Mouse (Mus musculus) intestine, embryonic 16.5 days (tissue): ENCODE data around the gene Srgap3. TPM values are rescaled to one million over a fixed set of nuclear protein-coding genes. Genes with fewer than 3 reads are reported as not detected.
"Not testable (repeated sequence)": the region's sequence is repeated elsewhere in the genome, so short reads cannot be mapped to it uniquely, and the experiment has no call there.

Experiments
- ATAC-seq: fragments of 200-750 bp; cut with Nextera tagmentation; 2 replicates; pipeline ENCODE4 v1.8.0; 2017; ENCODE audit warnings: moderate TSS enrichment, moderate library complexity
- H3K27ac ChIP-seq: fragments of 300-500 bp; sonication (generic); 2 replicates; pipeline ENCODE4 v1.5.1; 2014; ENCODE audit warnings: mild to moderate bottlenecking, low read length
- H3K27me3 ChIP-seq: fragments of 300-500 bp; sonication (generic); replicated peaks from 2 replicates; pipeline ENCODE4 v1.6.1; 2014; ENCODE audit warnings: low read length, control low read depth, mixed read lengths; ENCODE audit not compliant: control insufficient read depth, insufficient read depth
- H3K36me3 ChIP-seq: fragments of 300-500 bp; sonication (generic); 2 replicates; pipeline ENCODE4 v1.6.1; 2014; ENCODE audit warnings: low read length, control low read depth; ENCODE audit not compliant: control insufficient read depth, insufficient read depth
- H3K4me1 ChIP-seq: fragments of 300-500 bp; sonication (generic); 2 replicates; pipeline ENCODE4 v1.6.1; 2014; ENCODE audit warnings: low read length, control low read depth, mixed read lengths; ENCODE audit not compliant: control insufficient read depth, insufficient read depth
- H3K4me2 ChIP-seq: fragments of 300-500 bp; sonication (generic); 2 replicates; pipeline ENCODE4 v1.6.1; 2014; ENCODE audit warnings: low read depth, low read length, control low read depth
- H3K4me3 ChIP-seq: fragments of 300-500 bp; sonication (generic); 2 replicates; pipeline ENCODE4 v1.5.1; 2014; ENCODE audit warnings: mild to moderate bottlenecking, low read length
- H3K9ac ChIP-seq: fragments of 300-500 bp; sonication (generic); 2 replicates; pipeline ENCODE4 v1.6.1; 2014; ENCODE audit warnings: low read depth, low read length
- H3K9me3 ChIP-seq: fragments of 300-500 bp; sonication (generic); 2 replicates; pipeline ENCODE4 v1.6.1; 2016; ENCODE audit warnings: low read length, control low read depth; ENCODE audit not compliant: control insufficient read depth
- WGBS: fragments of 180-500 bp; shearing (Covaris S2); extraction: QIAGEN DNeasy Blood & Tissue Kit; methylation state at CpG from one replicate; pipeline ENCODE4 v1.1.7; 2014; 5-methylcytosine and 5-hydroxymethylcytosine counted together
- polyA plus RNA-seq: library from polyadenylated mRNA; unstranded; fragments of >200 nt; fragmentation: Nextera tagmentation; extraction: Ambion mirVana; gene quantifications from 2 replicates; pipeline ENCODE4 v1.2.1, GENCODE M21; 2015

Srgap3 gene
- polyA plus RNA-seq, 1 experiment from 2014 or later = 3.5 TPM

- ATAC-seq = no peak
- Histone ChIP-seq H3K27me3 (no peaks in the 10 kb centered on the region), H3K36me3 (no peaks in the 10 kb centered on the region), H3K27ac (no peak overlapping the region), H3K9me3 (no peaks in the 10 kb centered on the region), H3K4me1 (no peaks in the 10 kb centered on the region), H3K4me3 (no peak overlapping the region), H3K4me2 (no peak overlapping the region), H3K9ac (no peak overlapping the region)
- 84% methylated on average over 3 of the region's 3 CpGs for WGBS
These were observed 233.1 kb downstream of the Srgap3 start for GRCm38 (mm10) chr6:112713951-112714350.

GRCm38 (mm10) chr6:112702296-112702695 is 244.8 kb downstream of the Srgap3 start:
- not testable (repeated sequence) for H3K27ac ChIP-seq, H3K4me1 ChIP-seq, H3K4me3 ChIP-seq, H3K9ac ChIP-seq, H3K36me3 ChIP-seq, H3K27me3 ChIP-seq, H3K4me2 ChIP-seq, H3K9me3 ChIP-seq
- 76% methylated on average over 4 of the region's 4 CpGs for WGBS
- ATAC-seq = peak; percentile 56

DNA sequence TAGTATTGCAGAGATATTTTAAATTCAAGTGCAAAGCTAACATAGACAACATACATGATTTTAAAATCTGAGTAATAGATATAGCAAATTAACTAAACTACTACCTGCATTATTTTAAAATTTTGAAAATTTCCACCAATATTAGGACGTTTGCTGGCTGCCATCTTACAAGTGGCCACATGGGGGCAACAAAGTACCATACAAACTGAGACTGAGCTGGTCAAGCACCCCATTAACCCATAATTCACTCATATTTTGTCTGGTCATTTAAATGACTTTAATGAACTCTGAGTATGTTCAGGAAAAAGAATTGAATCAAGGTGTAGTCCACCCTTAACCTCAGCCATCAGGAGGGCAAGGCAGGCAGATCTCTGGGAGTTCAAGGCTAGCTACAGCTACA is 246.7 kb downstream of the Srgap3 start:
- Histone ChIP-seq H3K4me1 (0 out of 2 replicates have a peak, but pooled peaks cover 5% of the 10 kb centered on the region), H3K27me3 (no peaks in the 10 kb centered on the region), H3K9ac (no peak overlapping the region), H3K36me3 (no peaks in the 10 kb centered on the region), H3K9me3 (no peaks in the 10 kb centered on the region), H3K4me3 (no peak overlapping the region), H3K27ac (no peak overlapping the region), H3K4me2 (no peak overlapping the region)
- ATAC-seq = no peak
- 0% methylated on average over 1 of the region's 1 CpGs for WGBS

- ATAC-seq = no peak
- Histone ChIP-seq H3K36me3 (no peaks in the 10 kb centered on the region), H3K4me1 (0 out of 2 replicates have a peak, but pooled peaks cover 5% of the 10 kb centered on the region), H3K27me3 (no peaks in the 10 kb centered on the region), H3K4me3 (no peak overlapping the region), H3K4me2 (no peak overlapping the region), H3K27ac (no peak overlapping the region), H3K9me3 (no peaks in the 10 kb centered on the region), H3K9ac (no peak overlapping the region)
- 59% methylated on average over 1 of the region's 1 CpGs for WGBS
These were observed 248.0 kb downstream of the Srgap3 start for GRCm38 (mm10) chr6:112699115-112699514.

DNA sequence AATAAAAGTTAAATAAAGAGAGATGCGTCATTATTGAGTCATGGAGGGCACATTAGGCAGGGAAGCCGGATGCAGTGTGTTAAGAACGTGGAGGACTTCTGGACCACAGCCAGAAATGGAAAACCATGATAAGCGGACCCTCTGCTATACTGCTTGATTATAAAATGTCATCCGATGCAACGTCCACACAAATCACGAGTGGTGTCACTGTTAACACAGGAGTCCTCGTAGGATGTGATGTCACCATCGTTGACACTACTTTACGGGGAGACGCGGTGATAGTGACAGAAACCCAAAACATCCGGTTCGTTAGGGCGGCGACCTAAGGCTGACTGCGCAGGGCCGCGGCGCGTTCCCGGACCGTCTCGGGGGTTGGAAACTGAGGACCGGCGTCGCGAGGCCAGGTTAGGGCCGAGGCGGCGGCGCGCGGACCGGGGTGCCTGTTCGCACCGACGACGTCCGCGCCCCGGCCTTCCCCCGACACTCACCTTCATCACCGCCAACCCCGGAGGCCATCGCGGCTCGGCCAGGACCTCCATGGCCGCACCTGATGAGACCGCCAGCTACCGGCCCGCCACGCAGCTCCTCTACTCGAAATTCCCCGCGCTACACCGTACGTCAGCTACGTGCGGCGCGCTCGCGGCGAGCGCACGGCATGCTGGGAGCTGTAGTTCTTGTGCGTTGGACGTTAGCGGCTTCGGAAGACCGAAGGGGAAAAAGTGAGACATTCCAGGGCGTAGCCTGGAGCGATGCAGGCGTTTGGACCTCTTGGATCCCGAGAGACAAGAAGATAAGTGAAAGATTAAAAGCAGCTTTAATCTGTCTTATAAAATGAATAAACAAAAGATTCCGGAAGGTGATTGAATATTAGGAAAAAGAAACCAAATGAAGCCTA is 250.8 kb downstream of the Srgap3 start, which contains the start of gene Rad18:
TSS of gene Rad18 (minus strand) at position 631 of the 895 bp plus-strand sequence.
- Histone ChIP-seq H3K4me2 (peak within 1 kb of the TSS; percentile 77), H3K27me3 (no peaks in the 10 kb centered on the region), H3K9me3 (no peaks in the 10 kb centered on the region), H3K4me3 (peak within 1 kb of the TSS; percentile 78), H3K36me3 (no peaks in the 10 kb centered on the region), H3K9ac (peak within 1 kb of the TSS; percentile 82), H3K27ac (no peak within 1 kb of the TSS), H3K4me1 (0 out of 2 replicates have a peak, but pooled peaks cover 5% of the 10 kb centered on the region)
- peak; percentile 97 for ATAC-seq
- WGBS = under 1% methylated on average over 77 of the region's 77 CpGs

DNA sequence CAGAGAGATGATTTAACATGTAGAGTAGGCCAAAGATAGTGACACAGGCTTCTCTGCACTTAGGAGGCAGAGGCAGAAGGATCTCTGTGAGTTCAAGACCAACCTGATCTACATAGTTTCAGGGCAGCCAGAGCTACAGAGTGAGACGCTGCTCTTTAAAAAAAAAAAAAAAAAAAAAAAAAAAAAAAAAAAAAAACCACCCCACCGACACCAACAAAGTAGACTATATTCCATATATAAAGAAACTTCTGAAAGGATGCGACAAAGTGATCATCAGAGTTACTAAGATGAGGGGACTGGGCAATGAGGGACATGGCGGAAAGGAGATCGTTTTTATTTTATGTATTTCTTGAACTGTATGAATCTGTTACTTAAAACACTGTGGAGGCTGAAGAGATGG is 252.6 kb downstream of the Srgap3 start:
- Histone ChIP-seq H3K36me3 (no peaks in the 10 kb centered on the region), H3K4me2 (no peak overlapping the region), H3K27me3 (no peaks in the 10 kb centered on the region), H3K27ac (no peak overlapping the region), H3K4me3 (no peak overlapping the region), H3K9me3 (no peaks in the 10 kb centered on the region), H3K4me1 (0 out of 2 replicates have a peak, but pooled peaks cover 5% of the 10 kb centered on the region), H3K9ac (no peak overlapping the region)
- ATAC-seq = no peak
- 95% methylated on average over 5 of the region's 5 CpGs for WGBS

- ATAC-seq = no peak
- WGBS = 100% methylated on average over 1 of the region's 1 CpGs
- Histone ChIP-seq H3K9ac (no peak overlapping the region), H3K4me3 (no peak overlapping the region), H3K4me2 (no peak overlapping the region), H3K9me3 (no peaks in the 10 kb centered on the region), H3K4me1 (0 out of 2 replicates have a peak, but pooled peaks cover 5% of the 10 kb centered on the region), H3K27ac (no peak overlapping the region), H3K27me3 (no peaks in the 10 kb centered on the region), H3K36me3 (no peaks in the 10 kb centered on the region)
These were observed 255.5 kb downstream of the Srgap3 start for GRCm38 (mm10) chr6:112691523-112691922.

DNA sequence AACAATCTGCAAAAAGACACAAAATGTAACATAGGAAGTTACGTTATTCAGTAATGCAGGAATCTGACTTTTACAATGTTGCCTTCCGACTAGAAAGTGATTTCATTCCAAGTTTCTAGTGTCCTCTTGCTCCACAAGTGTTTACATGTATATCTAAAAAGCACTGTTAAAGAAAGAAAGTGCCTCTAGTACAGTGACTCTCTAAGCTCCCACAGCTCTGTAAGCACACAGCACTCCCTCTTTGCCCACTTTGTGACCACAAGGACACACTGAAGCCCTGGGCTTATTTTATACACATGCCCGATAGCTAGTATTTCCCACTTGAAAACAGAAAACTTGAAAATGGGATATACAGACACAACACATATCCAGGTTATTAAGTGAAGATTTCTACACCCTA is 259.0 kb downstream of the Srgap3 start:
- no peaks in the 10 kb centered on the region for H3K27me3 ChIP-seq
- H3K4me3 ChIP-seq = no peak overlapping the region
- H3K9me3 ChIP-seq = no peaks in the 10 kb centered on the region
- 88% methylated on average over 3 of the region's 3 CpGs for WGBS
- H3K27ac ChIP-seq = no peak overlapping the region
- no peak for ATAC-seq
- no peak overlapping the region for H3K9ac ChIP-seq
- H3K36me3 ChIP-seq = no peaks in the 10 kb centered on the region
- no peak overlapping the region for H3K4me2 ChIP-seq
- H3K4me1 ChIP-seq = no peaks in the 10 kb centered on the region

DNA sequence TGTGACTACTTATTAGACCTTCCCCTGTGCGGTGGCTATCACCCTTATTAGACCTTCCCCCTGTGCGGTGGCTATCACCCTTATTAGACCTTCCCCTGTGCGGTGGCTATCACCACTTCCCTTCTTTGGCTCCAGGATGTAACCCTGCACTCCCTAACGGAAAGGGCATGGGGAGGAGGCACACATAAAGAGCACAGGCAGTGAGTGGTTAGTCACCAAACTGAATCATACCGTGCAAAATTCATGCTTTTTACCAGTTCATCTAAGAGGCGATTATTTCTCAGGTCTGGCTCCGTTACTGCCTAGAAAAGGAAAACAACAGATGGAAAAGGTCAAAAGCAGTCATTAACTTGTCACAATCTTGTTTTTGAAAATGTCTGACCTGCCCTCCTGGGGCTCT is 260.6 kb downstream of the Srgap3 start:
- H3K4me2 ChIP-seq = no peak overlapping the region
- H3K4me3 ChIP-seq = no peak overlapping the region
- no peaks in the 10 kb centered on the region for H3K9me3 ChIP-seq
- WGBS = 80% methylated on average over 7 of the region's 7 CpGs
- no peaks in the 10 kb centered on the region for H3K36me3 ChIP-seq
- H3K9ac ChIP-seq = no peak overlapping the region
- H3K27ac ChIP-seq = no peak overlapping the region
- no peak for ATAC-seq
- H3K4me1 ChIP-seq = no peaks in the 10 kb centered on the region
- H3K27me3 ChIP-seq = no peaks in the 10 kb centered on the region
